Mouse (Mus musculus): ENCODE data around the gene Prkch. TPM values are rescaled to one million over a fixed set of nuclear protein-coding genes. Genes with fewer than 3 reads are reported as not detected.
A peak's percentile ranks its signal among the peaks of the same experiment; 100 is the strongest.

The Prkch gene
- polyA plus RNA-seq, 1 experiment from 2014 or later, result 4.0 TPM

- Histone ChIP-seq H3K27ac (replicated peaks) (no peak overlapping the region), H3K4me1 (peaks cover 6% of the 10 kb centered on the region; the same call in 1 of the 2 replicates), H3K36me3 (no peaks in the 10 kb centered on the region), H3K9me3 (replicated peaks) (no peaks in the 10 kb centered on the region), H3K4me3 (no peak overlapping the region), H3K27me3 (ENCODE audit: low read depth, poor library complexity, severe bottlenecking) (0 out of 2 replicates have a peak, but pooled peaks cover 4% of the 10 kb centered on the region)
- no peak for DNase-seq (ENCODE audit: low spot score)
- 87% methylated on average over 21 of the region's 21 CpGs for WGBS
These were observed 131.5 kb downstream of the Prkch start for GRCm38 (mm10) chr12:73715954-73716731.

GRCm38 (mm10) chr12:73718036-73718435 lies 133.4 kb downstream of the Prkch start:
- H3K4me1 ChIP-seq, result no peaks in the 10 kb centered on the region
- no peak for DNase-seq (ENCODE audit: low spot score)
- no peaks in the 10 kb centered on the region for H3K9me3 ChIP-seq (replicated peaks)
- no peak overlapping the region for H3K27ac ChIP-seq (replicated peaks)
- H3K36me3 ChIP-seq, result no peaks in the 10 kb centered on the region
- H3K27me3 ChIP-seq (ENCODE audit: low read depth, poor library complexity, severe bottlenecking), result peaks cover 13% of the 10 kb centered on the region
- 88% methylated on average over 10 of the region's 10 CpGs for WGBS
- no peak overlapping the region for H3K4me3 ChIP-seq

- no peak for DNase-seq (ENCODE audit: low spot score)
These were observed 135.2 kb downstream of the Prkch start for GRCm38 (mm10) chr12:73719816-73720215.

GRCm38 (mm10) chr12:73720466-73720865 lies 135.9 kb downstream of the Prkch start:
- Histone ChIP-seq H3K4me1 (no peaks in the 10 kb centered on the region), H3K36me3 (no peaks in the 10 kb centered on the region), H3K4me3 (no peak overlapping the region), H3K9me3 (replicated peaks) (no peaks in the 10 kb centered on the region; the same call in 1 of the 2 replicates), H3K27me3 (ENCODE audit: low read depth, poor library complexity, severe bottlenecking) (peaks cover 35% of the 10 kb centered on the region), H3K27ac (replicated peaks) (no peak overlapping the region)
- DNase-seq (ENCODE audit: low spot score), result no peak
- 96% methylated on average over 2 of the region's 2 CpGs for WGBS

More at GRCm38 (mm10) chr12:73719816-73720215, 135.2 kb downstream of the Prkch start:
- Histone ChIP-seq H3K9me3 (replicated peaks) (no peaks in the 10 kb centered on the region; the same call in 1 of the 2 replicates), H3K36me3 (no peaks in the 10 kb centered on the region), H3K4me1 (no peaks in the 10 kb centered on the region), H3K27me3 (ENCODE audit: low read depth, poor library complexity, severe bottlenecking) (peaks cover 28% of the 10 kb centered on the region), H3K27ac (replicated peaks) (no peak overlapping the region), H3K4me3 (no peak overlapping the region)

GRCm38 (mm10) chr12:73722060-73722459 lies 137.5 kb downstream of the Prkch start:
- no peak overlapping the region for H3K4me3 ChIP-seq
- no peaks in the 10 kb centered on the region for H3K36me3 ChIP-seq
- peaks cover 51% of the 10 kb centered on the region for H3K27me3 ChIP-seq (ENCODE audit: low read depth, poor library complexity, severe bottlenecking)
- H3K27ac ChIP-seq (replicated peaks), result no peak overlapping the region
- WGBS, result 77% methylated on average over 3 of the region's 3 CpGs
- no peak for DNase-seq (ENCODE audit: low spot score)
- H3K4me1 ChIP-seq, result no peaks in the 10 kb centered on the region
- H3K9me3 ChIP-seq (replicated peaks), result no peaks in the 10 kb centered on the region; the same call in 1 of the 2 replicates

- DNase-seq (ENCODE audit: low spot score), result no peak
- no peak overlapping the region for H3K27ac ChIP-seq (replicated peaks)
- 84% methylated on average over 4 of the region's 4 CpGs for WGBS
These were observed 138.5 kb downstream of the Prkch start for GRCm38 (mm10) chr12:73723067-73723466.

GRCm38 (mm10) chr12:73723887-73724286 lies 139.3 kb downstream of the Prkch start:
- no peak for DNase-seq (ENCODE audit: low spot score)
- H3K4me3 ChIP-seq, result no peak overlapping the region
- no peaks in the 10 kb centered on the region; the same call in 1 of the 2 replicates for H3K9me3 ChIP-seq (replicated peaks)
- peaks cover 69% of the 10 kb centered on the region for H3K27me3 ChIP-seq (ENCODE audit: low read depth, poor library complexity, severe bottlenecking)
- 94% methylated on average over 10 of the region's 10 CpGs for WGBS
- no peaks in the 10 kb centered on the region for H3K36me3 ChIP-seq
- H3K4me1 ChIP-seq, result no peaks in the 10 kb centered on the region
- no peak overlapping the region for H3K27ac ChIP-seq (replicated peaks)

More at GRCm38 (mm10) chr12:73723067-73723466, 138.5 kb downstream of the Prkch start:
- Histone ChIP-seq H3K9me3 (replicated peaks) (no peaks in the 10 kb centered on the region; the same call in 1 of the 2 replicates), H3K4me1 (no peaks in the 10 kb centered on the region), H3K36me3 (no peaks in the 10 kb centered on the region), H3K27me3 (ENCODE audit: low read depth, poor library complexity, severe bottlenecking) (peaks cover 61% of the 10 kb centered on the region), H3K4me3 (no peak overlapping the region)

GRCm38 (mm10) chr12:73725825-73726604 lies 141.4 kb downstream of the Prkch start:
- H3K4me3 ChIP-seq, result no peak overlapping the region
- H3K4me1 ChIP-seq, result peaks cover 9% of the 10 kb centered on the region
- WGBS, result 88% methylated on average over 9 of the region's 9 CpGs
- DNase-seq (ENCODE audit: low spot score), result no peak
- peaks cover 83% of the 10 kb centered on the region for H3K27me3 ChIP-seq (ENCODE audit: low read depth, poor library complexity, severe bottlenecking)
- H3K9me3 ChIP-seq (replicated peaks), result no peaks in the 10 kb centered on the region; the same call in 1 of the 2 replicates
- H3K27ac ChIP-seq (replicated peaks), result no peak overlapping the region
- H3K36me3 ChIP-seq, result no peaks in the 10 kb centered on the region

- H3K27me3 ChIP-seq (ENCODE audit: low read depth, poor library complexity, severe bottlenecking), result peaks cover 92% of the 10 kb centered on the region
- no peak overlapping the region for H3K27ac ChIP-seq (replicated peaks)
- WGBS, result 97% methylated on average over 1 of the region's 1 CpGs
- no peaks in the 10 kb centered on the region for H3K36me3 ChIP-seq
- H3K9me3 ChIP-seq (replicated peaks), result no peaks in the 10 kb centered on the region; the same call in 1 of the 2 replicates
- H3K4me3 ChIP-seq, result no peak overlapping the region
- H3K4me1 ChIP-seq, result peaks cover 18% of the 10 kb centered on the region
- no peak for DNase-seq (ENCODE audit: low spot score)
These were observed 142.4 kb downstream of the Prkch start for GRCm38 (mm10) chr12:73727046-73727445.

- no peaks in the 10 kb centered on the region for H3K9me3 ChIP-seq (replicated peaks)
- DNase-seq (ENCODE audit: low spot score), result peak; percentile 43
- peaks cover 27% of the 10 kb centered on the region for H3K4me1 ChIP-seq
- H3K27ac ChIP-seq (replicated peaks), result no peak overlapping the region
- H3K27me3 ChIP-seq (ENCODE audit: low read depth, poor library complexity, severe bottlenecking), result peaks cover 92% of the 10 kb centered on the region
- H3K4me3 ChIP-seq, result no peak overlapping the region
- H3K36me3 ChIP-seq, result no peaks in the 10 kb centered on the region
- WGBS, result 26% methylated on average over 4 of the region's 4 CpGs
These were observed 146.0 kb downstream of the Prkch start for GRCm38 (mm10) chr12:73730603-73731002.

GRCm38 (mm10) chr12:73731093-73731492 lies 146.5 kb downstream of the Prkch start:
- no peaks in the 10 kb centered on the region for H3K36me3 ChIP-seq
- H3K4me1 ChIP-seq, result peaks cover 27% of the 10 kb centered on the region
- no peak for DNase-seq (ENCODE audit: low spot score)
- H3K9me3 ChIP-seq (replicated peaks), result no peaks in the 10 kb centered on the region
- no peak overlapping the region for H3K27ac ChIP-seq (replicated peaks)
- WGBS, result 77% methylated on average over 5 of the region's 5 CpGs
- no peak overlapping the region for H3K4me3 ChIP-seq
- H3K27me3 ChIP-seq (ENCODE audit: low read depth, poor library complexity, severe bottlenecking), result peaks cover 92% of the 10 kb centered on the region

GRCm38 (mm10) chr12:73731848-73732540 lies 147.4 kb downstream of the Prkch start:
- no peak overlapping the region for H3K27ac ChIP-seq (replicated peaks)
- 72% methylated on average over 17 of the region's 17 CpGs for WGBS
- H3K27me3 ChIP-seq (ENCODE audit: low read depth, poor library complexity, severe bottlenecking), result peaks cover 92% of the 10 kb centered on the region

More at GRCm38 (mm10) chr12:73731848-73732540, 147.4 kb downstream of the Prkch start:
- no peak for DNase-seq (ENCODE audit: low spot score)
- Histone ChIP-seq H3K36me3 (no peaks in the 10 kb centered on the region), H3K4me3 (no peak overlapping the region), H3K4me1 (peaks cover 27% of the 10 kb centered on the region), H3K9me3 (replicated peaks) (no peaks in the 10 kb centered on the region)

All from midbrain, embryonic 10.5 days (tissue).